Mouse (Mus musculus) liver, postnatal 0 days (tissue): Measurements from ENCODE around the gene Smim27. TPM values are rescaled to one million over a fixed set of nuclear protein-coding genes. Genes with fewer than 3 reads are reported as not detected.

Experiments used
- ATAC-seq: fragments of 200-750 bp; cut with Nextera tagmentation; 2 replicates; pipeline ENCODE4 v1.8.0; 2017; ENCODE audit warnings: mild to moderate bottlenecking, moderate library complexity
- DNase-seq: peaks from one replicate; pipeline ENCODE4 v3.0.0-alpha.2; 2016
- H3K27ac ChIP-seq: fragments of 300-500 bp; sonication (generic); 2 replicates; pipeline ENCODE4 v1.5.1; 2014; ENCODE audit warnings: antibody characterized with exemption, moderate library complexity, mild to moderate bottlenecking, low read depth
- H3K27me3 ChIP-seq: fragments of 300-500 bp; sonication (generic); 2 replicates; pipeline ENCODE4 v1.6.1; 2014; ENCODE audit warnings: low read length, control low read depth, mixed read lengths; ENCODE audit not compliant: insufficient read depth
- H3K36me3 ChIP-seq: fragments of 300-500 bp; sonication (generic); replicated peaks from 2 replicates; pipeline ENCODE4 v1.6.1; 2014; ENCODE audit warnings: mild to moderate bottlenecking, control low read depth, low read length, moderate library complexity, mixed read lengths; ENCODE audit not compliant: insufficient read depth
- H3K4me1 ChIP-seq: fragments of 300-500 bp; sonication (generic); 2 replicates; pipeline ENCODE4 v1.6.1; 2014; ENCODE audit warnings: antibody characterized with exemption, mild to moderate bottlenecking, control low read depth; ENCODE audit not compliant: insufficient read depth
- H3K4me2 ChIP-seq: fragments of 300-500 bp; sonication (generic); 2 replicates; pipeline ENCODE4 v1.6.1; 2014; ENCODE audit warnings: low read depth, mild to moderate bottlenecking, low read length, moderate library complexity, mixed read lengths
- H3K4me3 ChIP-seq: fragments of 300-500 bp; sonication (generic); 2 replicates; pipeline ENCODE4 v1.5.1; 2014; ENCODE audit warnings: low read depth, low read length
- H3K9ac ChIP-seq: fragments of 300-500 bp; sonication (generic); replicated peaks from 2 replicates; pipeline ENCODE4 v1.6.1; 2014; ENCODE audit warnings: mild to moderate bottlenecking, moderate library complexity
- H3K9me3 ChIP-seq: fragments of 300-500 bp; sonication (generic); 2 replicates; pipeline ENCODE4 v1.6.1; 2016; ENCODE audit warnings: mild to moderate bottlenecking, control low read depth, low read length, mixed read lengths
- CTCF ChIP-seq: sonication (generic); IDR thresholded peaks from 2 replicates; pipeline ENCODE4 v1.5.1; 2016; ENCODE audit warnings: antibody characterized with exemption, low read depth
- EP300 ChIP-seq: IDR thresholded peaks from 2 replicates; pipeline ENCODE4 v1.6.1; 2016; ENCODE audit warnings: antibody characterized with exemption, low read depth, mild to moderate bottlenecking
- WGBS: fragments of 180-500 bp; shearing (Covaris S2); extraction: QIAGEN DNeasy Blood & Tissue Kit; methylation state at CpG from one replicate; pipeline ENCODE4 v1.1.7; 2014; ENCODE audit not compliant: insufficient replicate concordance; 5-methylcytosine and 5-hydroxymethylcytosine counted together
- polyA plus RNA-seq: library from polyadenylated mRNA; unstranded; fragments of >200 nt; fragmentation: Nextera tagmentation; extraction: Ambion mirVana; gene quantifications from 2 replicates; pipeline ENCODE4 v1.2.1, GENCODE M21; 2015

Gene Smim27
- polyA plus RNA-seq, result 35.8 and 39.2 TPM in 2 replicates

GRCm38 (mm10) chr4:40269430-40270032, at the start of gene Smim27, which contains the start of gene Topors:
Gene Smim27, plus strand, starts transcription at chr4:40269579.
Gene Topors, minus strand, starts transcription at chr4:40269850.
- H3K36me3 ChIP-seq, result peaks cover 26% of the 10 kb centered on the region
- under 1% methylated on average over 38 of the region's 38 CpGs for WGBS
- peak within 1 kb of the TSS; percentile 100 for H3K27ac ChIP-seq
- H3K4me3 ChIP-seq, result peak within 1 kb of the TSS; percentile 96
- H3K4me2 ChIP-seq, result peak within 1 kb of the TSS; percentile 86
- peak; percentile 96 for DNase-seq
- ATAC-seq, result peak; percentile 94
- peak within 1 kb of the TSS; percentile 84 for H3K9ac ChIP-seq
- peaks cover 26% of the 10 kb centered on the region for H3K4me1 ChIP-seq
- TF ChIP-seq CTCF (no peak), EP300 (peak; percentile 29; the same call in 1 of the 2 replicates)
- no peaks in the 10 kb centered on the region for H3K9me3 ChIP-seq
- no peaks in the 10 kb centered on the region for H3K27me3 ChIP-seq

GRCm38 (mm10) chr4:40220437-40220836, 48.9 kb upstream of the Smim27 start:
- H3K36me3 ChIP-seq, result peaks cover 42% of the 10 kb centered on the region
- no peak overlapping the region for H3K4me3 ChIP-seq
- ATAC-seq (no peak), DNase-seq (no peak)
- WGBS, result 43% methylated on average over 12 of the region's 12 CpGs
- H3K27ac ChIP-seq, result peak overlapping the region; percentile 64
- 0 out of 2 replicates have a peak, but pooled peaks cover 3% of the 10 kb centered on the region for H3K4me1 ChIP-seq
- H3K9ac ChIP-seq, result 0 out of 2 replicates have a peak overlapping the region, but pooled peaks have one; percentile 7
- TF ChIP-seq EP300 (no peak), CTCF (no peak)
- no peaks in the 10 kb centered on the region for H3K9me3 ChIP-seq
- H3K27me3 ChIP-seq, result no peaks in the 10 kb centered on the region
- peak overlapping the region; percentile 53; the same call in 1 of the 2 replicates for H3K4me2 ChIP-seq

- Histone ChIP-seq H3K4me1 (0 out of 2 replicates have a peak, but pooled peaks cover 3% of the 10 kb centered on the region), H3K4me3 (no peak overlapping the region), H3K27ac (peak overlapping the region; percentile 96), H3K9me3 (no peaks in the 10 kb centered on the region), H3K4me2 (peak overlapping the region; percentile 53), H3K9ac (no peak overlapping the region), H3K36me3 (peaks cover 43% of the 10 kb centered on the region), H3K27me3 (no peaks in the 10 kb centered on the region)
- TF ChIP-seq CTCF, result no peak
- peak; percentile 94 for ATAC-seq
- DNase-seq, result peak; percentile 70
- 43% methylated on average over 14 of the region's 14 CpGs for WGBS
Observed at GRCm38 (mm10) chr4:40221004-40221760, 48.2 kb upstream of the Smim27 start.

GRCm38 (mm10) chr4:40221876-40222585, 47.3 kb upstream of the Smim27 start:
- Histone ChIP-seq H3K4me1 (0 out of 2 replicates have a peak, but pooled peaks cover 3% of the 10 kb centered on the region), H3K9ac (no peak overlapping the region), H3K9me3 (no peaks in the 10 kb centered on the region), H3K27me3 (no peaks in the 10 kb centered on the region), H3K4me2 (no peak overlapping the region), H3K36me3 (peaks cover 39% of the 10 kb centered on the region), H3K27ac (peak overlapping the region; percentile 96), H3K4me3 (no peak overlapping the region)
- 61% methylated on average over 21 of the region's 21 CpGs for WGBS
- no peak for TF ChIP-seq CTCF
- no peak for TF ChIP-seq EP300
- ATAC-seq, result peak; percentile 68
- DNase-seq, result peak; percentile 22

DNA sequence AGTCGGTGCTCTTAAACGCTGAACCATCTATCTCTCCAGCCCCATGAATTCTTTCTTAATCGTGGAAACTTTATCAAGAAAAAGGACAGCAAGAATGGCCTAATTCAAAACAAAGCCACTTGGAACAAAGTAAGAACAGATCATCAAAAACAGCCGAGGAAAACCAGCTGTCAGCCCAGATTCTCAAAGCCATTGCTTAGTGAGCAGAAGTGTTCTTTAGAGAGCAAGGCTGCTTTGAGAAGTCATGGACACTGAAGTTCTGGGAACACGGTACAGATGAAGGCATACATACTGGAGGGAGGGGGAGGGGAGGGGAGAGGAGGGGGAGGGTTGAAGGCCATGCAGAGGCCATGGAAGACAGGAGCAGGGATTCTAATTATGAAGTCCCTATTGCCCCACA, 43.3 kb upstream of the Smim27 start:
- 72% methylated on average over 5 of the region's 5 CpGs for WGBS

GRCm38 (mm10) chr4:40227131-40227530, 42.2 kb upstream of the Smim27 start:
- no peaks in the 10 kb centered on the region for H3K4me1 ChIP-seq
- H3K27ac ChIP-seq, result no peak overlapping the region
- H3K36me3 ChIP-seq, result peaks cover 35% of the 10 kb centered on the region
- no peak overlapping the region for H3K4me2 ChIP-seq
- H3K9ac ChIP-seq, result no peak overlapping the region
- ATAC-seq (no peak), DNase-seq (no peak)
- no peak for TF ChIP-seq CTCF
- TF ChIP-seq EP300, result no peak
- 86% methylated on average over 11 of the region's 11 CpGs for WGBS
- H3K27me3 ChIP-seq, result no peaks in the 10 kb centered on the region
- no peaks in the 10 kb centered on the region for H3K9me3 ChIP-seq
- no peak overlapping the region for H3K4me3 ChIP-seq

More for the DNA sequence above, 43.3 kb upstream of the Smim27 start:
- peaks cover 35% of the 10 kb centered on the region for H3K36me3 ChIP-seq
- ATAC-seq, result no peak
- H3K9me3 ChIP-seq, result no peaks in the 10 kb centered on the region
- H3K27ac ChIP-seq, result no peak overlapping the region
- H3K4me3 ChIP-seq, result no peak overlapping the region
- no peak overlapping the region for H3K4me2 ChIP-seq
- H3K4me1 ChIP-seq, result no peaks in the 10 kb centered on the region
- H3K27me3 ChIP-seq, result no peaks in the 10 kb centered on the region
- DNase-seq, result no peak
- H3K9ac ChIP-seq, result no peak overlapping the region
- TF ChIP-seq EP300, result no peak
- no peak for TF ChIP-seq CTCF
